Mouse (Mus musculus) hindbrain, postnatal 0 days (tissue): Measurements from ENCODE around the gene Gas6. TPM values are rescaled to one million over a fixed set of nuclear protein-coding genes. Genes with fewer than 3 reads are reported as not detected.

Experiments used
- ATAC-seq: fragments of 200-750 bp; cut with Nextera tagmentation; 2 replicates; pipeline ENCODE4 v1.8.0; 2017; ENCODE audit warnings: mild to moderate bottlenecking, moderate TSS enrichment, moderate library complexity
- DNase-seq: peaks from one replicate; pipeline ENCODE4 v3.0.0-alpha.2; 2015; ENCODE audit warnings: low spot score
- H3K27ac ChIP-seq: fragments of 300-500 bp; sonication (generic); 2 replicates; pipeline ENCODE4 v1.5.1; 2014; ENCODE audit warnings: mild to moderate bottlenecking
- H3K27me3 ChIP-seq: fragments of 300-500 bp; sonication (generic); 2 replicates; pipeline ENCODE4 v1.6.1; 2014; ENCODE audit warnings: low read length, mixed read lengths; ENCODE audit not compliant: insufficient read depth
- H3K36me3 ChIP-seq: fragments of 300-500 bp; sonication (generic); 2 replicates; pipeline ENCODE4 v1.6.1; 2014; ENCODE audit warnings: low read length, mixed read lengths; ENCODE audit not compliant: insufficient read depth
- H3K4me1 ChIP-seq: fragments of 300-500 bp; sonication (generic); 2 replicates; pipeline ENCODE4 v1.6.1; 2014; ENCODE audit warnings: antibody characterized with exemption, low read length, mixed read lengths; ENCODE audit not compliant: insufficient read depth
- H3K4me2 ChIP-seq: fragments of 300-500 bp; sonication (generic); 2 replicates; pipeline ENCODE4 v1.6.1; 2014; ENCODE audit warnings: low read depth, mild to moderate bottlenecking, low read length, moderate library complexity, mixed read lengths
- H3K4me3 ChIP-seq: fragments of 300-500 bp; sonication (generic); 2 replicates; pipeline ENCODE4 v1.5.1; 2014; ENCODE audit warnings: low read length
- H3K9ac ChIP-seq: fragments of 300-500 bp; sonication (generic); replicated peaks from 2 replicates; pipeline ENCODE4 v1.6.1; 2014; ENCODE audit warnings: mild to moderate bottlenecking, low read length, moderate library complexity, mixed read lengths
- H3K9me3 ChIP-seq: fragments of 300-500 bp; sonication (generic); 2 replicates; pipeline ENCODE4 v1.6.1; 2016; ENCODE audit warnings: low read length, mixed read lengths
- CTCF ChIP-seq: IDR thresholded peaks from 2 replicates; pipeline ENCODE4 v1.5.1; 2016; ENCODE audit warnings: antibody characterized with exemption, control low read depth, low read depth
- WGBS: fragments of 180-500 bp; shearing (Covaris S2); extraction: QIAGEN DNeasy Blood & Tissue Kit; methylation state at CpG from one replicate; pipeline ENCODE4 v1.1.7; 2014; 5-methylcytosine and 5-hydroxymethylcytosine counted together
- polyA plus RNA-seq: library from polyadenylated mRNA; unstranded; fragments of >200 nt; fragmentation: Nextera tagmentation; extraction: Ambion mirVana; gene quantifications from 2 replicates; pipeline ENCODE4 v1.2.1, GENCODE M21; 2015
- total RNA-seq: library from RNA; depleted of rRNA; stranded (reverse); fragments of >200 nt; gene quantifications from 2 replicates; pipeline ENCODE4 v1.2.3, GENCODE M21; 2014

Gene Gas6
- total and polyA plus RNA-seq, 2 experiments from 2014 or later: 78.4 to 89.0 TPM

DNA sequence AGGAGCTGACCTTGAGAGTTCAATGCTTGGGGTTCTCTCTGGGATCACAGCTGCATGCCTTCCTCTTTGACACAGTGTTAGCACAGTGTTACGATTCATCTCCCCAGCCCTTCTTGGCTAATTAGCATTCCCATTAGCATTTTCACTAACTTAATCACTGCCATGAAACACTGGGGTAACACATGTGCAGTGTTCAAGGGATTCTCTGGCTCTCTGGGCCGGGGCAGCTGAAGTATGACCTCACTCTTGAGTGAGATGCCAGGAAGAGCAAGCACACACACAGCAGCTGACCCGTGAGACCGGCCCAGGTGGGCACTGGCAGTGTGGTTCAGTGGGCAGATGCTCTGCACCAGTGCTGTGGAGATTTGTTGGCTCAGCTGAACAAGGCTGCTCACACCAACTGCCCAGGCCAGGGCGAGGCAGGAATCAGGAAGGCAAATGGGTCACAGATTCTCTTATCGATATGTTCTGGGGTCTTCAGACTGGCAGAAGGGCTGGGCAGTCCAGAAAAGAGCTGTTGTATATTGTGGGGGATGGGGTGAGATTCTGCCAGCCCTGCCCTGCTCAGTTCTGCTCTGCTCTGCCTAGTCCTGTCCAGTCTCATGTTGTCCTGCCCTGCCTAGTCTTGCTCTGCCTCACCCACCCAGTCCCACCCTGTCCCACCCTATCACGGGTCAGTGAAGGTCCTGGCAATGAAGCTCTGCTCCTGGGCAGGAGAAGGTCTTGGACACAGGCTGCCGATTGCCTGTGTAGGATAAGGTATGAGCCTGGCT, 39.8 kb downstream of the Gas6 start:
- Histone ChIP-seq H3K4me2 (no peak overlapping the region), H3K36me3 (no peaks in the 10 kb centered on the region), H3K4me1 (no peaks in the 10 kb centered on the region), H3K27ac (peak overlapping the region; percentile 54; the same call in 1 of the 2 replicates), H3K9ac (no peak overlapping the region), H3K4me3 (no peak overlapping the region), H3K27me3 (no peaks in the 10 kb centered on the region), H3K9me3 (no peaks in the 10 kb centered on the region)
- TF ChIP-seq CTCF: no peak
- DNase-seq: peak; percentile 57
- ATAC-seq: peak; percentile 87
- 46% methylated on average over 8 of the region's 8 CpGs for WGBS

- ATAC-seq: no peak
- Histone ChIP-seq H3K27me3 (no peaks in the 10 kb centered on the region), H3K4me3 (no peak overlapping the region), H3K9me3 (no peaks in the 10 kb centered on the region), H3K4me2 (no peak overlapping the region), H3K36me3 (no peaks in the 10 kb centered on the region), H3K4me1 (no peaks in the 10 kb centered on the region), H3K27ac (no peak overlapping the region), H3K9ac (no peak overlapping the region)
- TF ChIP-seq CTCF: no peak
- WGBS: 73% methylated on average over 6 of the region's 6 CpGs
- no peak for DNase-seq
These were observed 42.5 kb downstream of the Gas6 start for GRCm38 (mm10) chr8:13451747-13452277.

DNA sequence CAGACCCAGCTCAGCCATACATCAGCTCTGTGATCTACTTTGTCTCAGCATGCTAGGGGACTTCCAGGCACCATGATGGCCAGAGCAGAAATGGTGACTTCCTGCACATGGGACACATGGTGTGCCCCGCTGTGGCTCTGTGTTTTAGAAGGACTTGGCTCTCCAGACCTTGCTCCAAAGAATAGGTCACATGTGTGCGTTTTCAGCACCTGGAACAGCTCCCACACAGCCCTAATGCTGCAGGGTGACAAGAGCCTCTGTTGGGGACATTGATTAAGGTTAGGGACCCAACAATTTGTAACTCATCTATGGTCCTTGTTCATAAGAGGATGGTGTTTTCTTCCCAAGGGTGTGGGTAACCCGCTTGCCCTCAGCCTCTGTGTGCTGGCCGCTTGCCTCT, 46.1 kb downstream of the Gas6 start:
- H3K27ac ChIP-seq: no peak overlapping the region
- no peak overlapping the region for H3K4me3 ChIP-seq
- H3K27me3 ChIP-seq: no peaks in the 10 kb centered on the region
- no peaks in the 10 kb centered on the region for H3K9me3 ChIP-seq
- H3K9ac ChIP-seq: no peak overlapping the region
- TF ChIP-seq CTCF: no peak
- WGBS: 52% methylated on average over 4 of the region's 4 CpGs
- DNase-seq (no peak), ATAC-seq (no peak)
- no peak overlapping the region for H3K4me2 ChIP-seq
- no peaks in the 10 kb centered on the region for H3K4me1 ChIP-seq
- H3K36me3 ChIP-seq: no peaks in the 10 kb centered on the region

- Histone ChIP-seq H3K36me3 (no peaks in the 10 kb centered on the region), H3K27me3 (no peaks in the 10 kb centered on the region), H3K9me3 (no peaks in the 10 kb centered on the region), H3K4me2 (no peak overlapping the region), H3K27ac (no peak overlapping the region), H3K4me3 (no peak overlapping the region), H3K9ac (no peak overlapping the region), H3K4me1 (no peaks in the 10 kb centered on the region)
- WGBS: 89% methylated on average over 6 of the region's 6 CpGs
- no peak for TF ChIP-seq CTCF
- ATAC-seq: no peak
- no peak for DNase-seq
These were observed 47.8 kb downstream of the Gas6 start for GRCm38 (mm10) chr8:13446456-13446855.

GRCm38 (mm10) chr8:13442152-13442551, 52.1 kb downstream of the Gas6 start:
- Histone ChIP-seq H3K27me3 (no peaks in the 10 kb centered on the region), H3K36me3 (no peaks in the 10 kb centered on the region), H3K27ac (no peak overlapping the region), H3K4me2 (no peak overlapping the region), H3K9ac (no peak overlapping the region), H3K4me1 (no peaks in the 10 kb centered on the region), H3K9me3 (no peaks in the 10 kb centered on the region), H3K4me3 (no peak overlapping the region)
- ATAC-seq (no peak), DNase-seq (no peak)
- 99% methylated on average over 2 of the region's 2 CpGs for WGBS
- no peak for TF ChIP-seq CTCF

GRCm38 (mm10) chr8:13437531-13437930, 56.8 kb downstream of the Gas6 start:
- Histone ChIP-seq H3K9me3 (no peaks in the 10 kb centered on the region), H3K4me2 (no peak overlapping the region), H3K4me1 (no peaks in the 10 kb centered on the region), H3K36me3 (no peaks in the 10 kb centered on the region), H3K4me3 (no peak overlapping the region), H3K27me3 (peaks cover 16% of the 10 kb centered on the region; the same call in 1 of the 2 replicates), H3K27ac (no peak overlapping the region), H3K9ac (no peak overlapping the region)
- WGBS: 80% methylated on average over 2 of the region's 2 CpGs
- DNase-seq (no peak), ATAC-seq (no peak)
- TF ChIP-seq CTCF: no peak

- Histone ChIP-seq H3K27ac (no peak overlapping the region), H3K9me3 (no peaks in the 10 kb centered on the region), H3K9ac (no peak overlapping the region), H3K36me3 (no peaks in the 10 kb centered on the region), H3K4me3 (peak overlapping the region; percentile 8; the same call in 1 of the 2 replicates), H3K27me3 (peaks cover 16% of the 10 kb centered on the region; the same call in 1 of the 2 replicates), H3K4me2 (peak overlapping the region; percentile 21; the same call in 1 of the 2 replicates), H3K4me1 (no peaks in the 10 kb centered on the region)
- no peak for TF ChIP-seq CTCF
- ATAC-seq (no peak), DNase-seq (no peak)
- 17% methylated on average over 8 of the region's 8 CpGs for WGBS
These were observed 58.2 kb downstream of the Gas6 start for GRCm38 (mm10) chr8:13436052-13436451.
